Mouse (Mus musculus): ENCODE data around the gene Myo18a.
"Not testable (repeated sequence)": the region's sequence is repeated elsewhere in the genome, so short reads cannot be mapped to it uniquely, and the experiment has no call there.

Myo18a gene

DNA sequence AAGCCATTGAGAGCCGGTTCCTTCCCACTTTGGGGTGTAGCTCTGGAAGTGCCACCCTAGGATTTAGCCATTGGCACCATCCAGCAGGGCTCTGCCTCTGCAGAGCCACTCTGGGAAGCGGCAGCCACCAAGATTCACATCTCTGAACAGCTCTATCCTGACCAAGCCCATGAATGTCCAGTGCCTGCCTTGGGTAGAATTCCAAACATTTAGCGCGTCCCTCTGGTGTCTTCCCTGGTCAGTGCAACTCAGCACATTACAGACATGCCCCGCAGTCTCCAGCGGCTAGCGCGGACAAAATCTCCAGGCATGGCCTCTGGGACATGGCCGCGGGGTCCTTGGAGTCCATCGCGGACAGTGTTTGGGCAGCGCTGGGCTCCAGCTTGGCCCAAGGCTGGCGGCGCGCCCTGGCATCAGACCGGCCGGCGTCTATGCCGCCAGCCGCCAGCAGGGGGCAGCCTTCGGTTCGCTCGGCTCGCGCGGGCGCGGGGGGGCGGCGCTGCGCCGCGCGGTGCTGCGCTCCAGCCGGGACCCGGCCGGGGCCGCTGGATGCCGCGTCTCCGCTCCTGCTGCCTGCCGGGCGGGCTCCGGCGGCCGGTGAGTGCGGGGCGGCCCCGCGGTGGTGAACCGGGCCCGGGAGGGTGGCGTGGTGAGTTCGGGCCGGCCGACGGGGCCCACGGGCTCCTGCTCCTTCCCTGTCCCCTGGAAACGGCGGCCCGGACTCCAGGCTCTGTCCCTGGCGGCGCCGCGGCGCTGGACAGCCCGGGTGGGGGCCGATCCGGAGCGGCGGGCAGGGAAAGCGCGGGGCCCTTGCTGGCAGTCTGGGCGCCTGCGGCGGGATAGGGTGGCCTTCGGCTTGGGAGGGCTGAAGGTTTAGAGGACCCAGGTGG is at the start of gene Myo18a:
Myo18a (plus strand) TSS at position 464 of the 890 bp plus-strand sequence.
- DNase-seq (ENCODE audit: extremely low read depth, low read depth, low spot score) = no peak

DNA sequence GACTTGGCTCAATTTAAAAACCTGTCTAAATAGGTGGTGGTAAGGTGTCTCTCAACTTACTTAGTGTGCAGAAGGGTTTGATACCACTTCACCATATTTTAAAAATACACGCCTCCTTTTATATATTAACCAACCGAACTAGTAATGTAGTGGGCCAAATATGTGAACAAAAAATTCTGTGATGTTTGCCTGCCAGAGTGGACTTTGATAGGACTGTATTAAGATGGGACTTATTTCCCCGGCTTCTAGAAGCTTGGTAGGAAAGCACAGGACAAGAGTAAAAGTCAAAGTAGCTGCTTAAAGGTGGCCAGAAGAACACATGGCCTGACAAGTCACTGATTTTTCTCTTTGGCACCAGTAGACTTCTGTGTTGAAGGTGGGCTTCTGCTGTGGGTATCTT is 49.3 kb upstream of the Myo18a start:
- no peak for DNase-seq (ENCODE audit: extremely low read depth, low read depth, low spot score)

DNA sequence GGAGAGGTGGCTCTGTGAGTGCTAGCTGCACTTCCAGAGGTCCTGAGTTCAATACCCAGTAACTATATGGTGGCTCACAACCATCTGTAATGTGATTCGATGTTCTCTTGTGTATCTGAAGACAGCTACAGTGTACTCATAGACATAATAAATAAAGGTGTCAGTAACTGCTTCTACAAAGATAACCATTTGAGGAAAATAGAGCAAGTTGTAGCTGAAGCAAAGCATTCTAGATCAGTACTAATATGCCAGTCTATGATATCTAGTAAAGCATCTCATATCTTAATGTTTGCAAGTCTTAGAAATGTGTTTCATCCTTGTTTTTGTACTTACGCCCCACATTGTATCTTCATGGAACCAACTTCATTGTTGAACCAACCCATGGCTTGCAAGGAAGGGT is 44.0 kb upstream of the Myo18a start:
- no peak for DNase-seq (ENCODE audit: extremely low read depth, low read depth, low spot score)

DNA sequence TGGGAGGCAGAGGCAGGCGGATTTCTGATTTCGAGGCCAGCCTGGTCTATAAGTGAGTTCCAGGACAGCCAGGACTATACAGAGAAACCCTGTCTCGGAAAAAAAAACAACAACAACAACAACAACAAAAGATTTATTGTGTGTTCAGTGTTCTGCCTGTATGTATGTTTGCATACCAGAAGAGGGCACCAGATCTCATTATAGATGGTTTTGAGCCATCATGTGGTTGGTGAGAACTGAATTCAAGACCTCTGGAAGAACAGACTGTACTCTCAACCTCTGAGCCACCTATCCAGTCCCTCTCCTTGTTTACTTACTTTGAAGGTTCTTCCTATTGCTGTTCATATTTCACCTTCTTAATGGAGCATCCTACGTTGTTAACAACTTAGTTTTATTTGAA is 41.7 kb upstream of the Myo18a start:
- DNase-seq (ENCODE audit: extremely low read depth, low read depth, low spot score) = no peak

DNA sequence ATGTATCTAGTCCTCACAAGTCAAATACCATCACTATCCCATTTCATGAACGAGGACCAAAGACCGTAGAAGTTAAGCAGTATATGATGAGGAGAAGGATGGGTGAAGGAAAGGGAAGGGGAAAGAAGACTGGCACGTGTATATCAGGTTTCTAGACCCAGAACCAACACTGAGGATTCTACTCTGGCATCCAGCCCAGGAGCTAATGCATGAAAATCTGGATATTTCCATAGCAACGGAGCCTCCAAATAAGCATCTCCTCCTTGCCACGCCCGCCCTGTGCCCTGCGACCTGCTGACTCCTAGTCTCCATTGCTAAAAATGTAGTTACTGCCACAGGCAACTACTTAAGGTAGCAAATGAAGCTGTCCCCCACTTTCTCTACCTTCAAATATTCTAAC is 38.3 kb upstream of the Myo18a start:
- DNase-seq (ENCODE audit: extremely low read depth, low read depth, low spot score) = no peak

DNA sequence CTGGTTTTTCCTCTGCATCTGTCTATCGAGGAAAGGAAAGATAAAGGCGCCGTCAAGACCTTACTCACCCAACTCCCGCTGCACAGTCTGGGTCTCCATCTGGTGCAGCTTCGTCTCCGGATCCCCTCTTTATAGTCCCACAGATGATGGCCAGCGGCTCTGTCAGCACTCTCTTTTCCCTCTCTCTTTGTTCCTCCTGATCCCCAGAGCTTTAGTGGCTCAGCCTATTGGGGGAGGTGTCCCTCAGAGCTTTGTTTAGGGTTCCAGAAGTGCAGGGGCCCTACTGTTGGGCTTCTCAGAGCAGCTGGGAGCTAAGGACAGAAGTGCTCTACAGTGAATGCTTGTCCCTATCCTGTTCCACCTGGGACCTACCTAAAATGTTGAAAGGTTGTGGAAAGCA is 37.9 kb upstream of the Myo18a start, which contains the start of gene Cryba1:
Cryba1 (minus strand) TSS at position 101 of the 400 bp plus-strand sequence.
- DNase-seq (ENCODE audit: extremely low read depth, low read depth, low spot score) = no peak

DNA sequence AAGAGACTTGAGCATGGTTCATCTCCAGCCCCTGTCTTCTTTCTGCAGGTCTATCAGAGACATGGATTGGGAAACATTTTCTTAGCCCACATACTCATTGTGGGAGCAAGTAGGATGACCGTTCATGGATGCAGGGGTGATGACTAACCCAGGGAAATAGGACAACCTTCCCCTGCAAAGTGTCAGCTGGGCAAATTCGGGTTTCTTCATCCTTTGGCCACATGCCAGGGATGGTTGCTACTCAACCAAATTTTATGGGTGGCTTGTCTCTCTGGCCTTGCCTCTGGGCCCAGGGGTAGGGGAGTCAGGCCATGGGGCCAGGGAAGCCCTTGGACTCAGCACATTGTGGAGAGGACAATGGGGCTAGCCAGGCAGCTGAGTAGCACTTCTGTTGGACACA is 34.5 kb upstream of the Myo18a start:
- DNase-seq (ENCODE audit: extremely low read depth, low read depth, low spot score) = no peak

DNA sequence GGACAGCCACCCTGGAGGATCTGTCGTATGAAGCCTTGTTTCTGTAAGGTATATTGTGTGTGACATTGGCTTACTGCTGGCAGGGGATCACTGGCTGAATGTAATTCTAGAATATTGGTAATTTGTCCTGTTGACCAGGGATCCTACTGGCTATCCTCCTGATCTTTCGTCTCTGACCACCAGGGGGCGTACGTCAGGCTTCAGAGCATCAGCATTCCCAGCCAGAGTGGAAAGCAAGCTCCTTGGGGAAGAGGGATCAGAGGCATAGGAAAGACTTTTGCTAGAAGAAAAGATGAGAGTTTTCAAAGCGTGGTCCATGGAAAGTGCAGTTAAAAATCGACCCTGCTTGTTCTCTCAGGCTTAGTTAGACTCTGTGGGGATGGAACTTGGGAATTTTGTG is 25.8 kb upstream of the Myo18a start:
- DNase-seq (ENCODE audit: extremely low read depth, low read depth, low spot score) = no peak

DNA sequence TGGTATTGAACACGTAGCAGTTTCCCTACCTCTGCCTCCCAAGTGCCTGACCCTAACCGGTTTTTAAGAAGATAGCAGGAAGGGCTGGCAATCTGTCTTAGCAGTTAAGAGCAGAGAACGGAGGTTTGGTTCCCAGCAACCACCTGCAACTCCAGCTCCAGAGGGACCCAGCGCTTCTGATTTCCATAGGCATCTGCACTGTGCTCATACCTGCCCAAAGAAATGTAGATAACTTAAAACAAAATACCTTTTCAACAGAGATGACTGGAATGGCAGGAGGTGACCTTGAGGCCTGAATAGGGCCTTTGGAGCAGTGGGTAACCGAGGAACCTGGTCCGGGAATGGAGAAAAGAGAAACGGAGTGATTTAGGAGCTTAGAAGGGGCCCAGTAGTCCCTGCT is 24.5 kb upstream of the Myo18a start:
- DNase-seq (ENCODE audit: extremely low read depth, low read depth, low spot score) = no peak

DNA sequence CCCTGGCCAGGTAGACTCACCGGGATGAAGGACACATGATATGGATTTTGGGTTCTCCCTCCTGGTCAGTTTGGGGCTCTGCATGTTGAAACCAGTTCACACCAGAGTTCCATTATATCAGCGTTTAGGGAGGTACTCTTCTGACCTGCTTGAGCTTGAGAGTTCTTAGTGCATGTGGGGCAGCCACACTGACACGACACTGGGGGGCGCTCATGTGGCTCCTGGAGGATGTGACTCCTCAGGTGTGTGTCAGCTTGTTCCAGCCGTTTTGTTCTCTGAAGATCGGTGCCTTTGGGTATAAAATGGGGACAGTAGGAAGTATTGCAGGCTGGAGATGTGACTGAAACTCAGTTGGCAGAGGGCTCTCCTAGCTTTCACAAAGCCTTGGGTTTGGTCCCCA is 19.1 kb upstream of the Myo18a start:
- no peak for DNase-seq (ENCODE audit: extremely low read depth, low read depth, low spot score)

DNA sequence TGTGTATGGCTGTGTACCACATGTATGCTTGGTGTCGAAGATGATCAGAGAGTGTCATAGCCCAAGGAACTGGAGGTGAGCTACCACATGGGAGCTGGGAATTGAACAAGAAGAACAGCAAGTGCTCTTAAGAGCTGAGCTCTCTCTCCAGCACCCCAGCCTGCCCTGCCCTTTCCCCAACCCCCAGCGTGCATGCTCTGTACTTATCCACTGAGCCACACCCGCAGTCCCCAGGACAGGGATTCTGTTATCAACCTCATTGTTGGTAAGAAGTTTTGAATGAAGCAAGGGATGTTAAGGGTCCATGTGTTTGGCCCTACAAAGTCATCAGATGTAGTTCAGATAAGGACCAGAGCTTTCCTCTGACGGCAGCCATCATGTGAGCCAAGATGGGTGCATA is 16.4 kb upstream of the Myo18a start:
- DNase-seq (ENCODE audit: extremely low read depth, low read depth, low spot score) = no peak

DNA sequence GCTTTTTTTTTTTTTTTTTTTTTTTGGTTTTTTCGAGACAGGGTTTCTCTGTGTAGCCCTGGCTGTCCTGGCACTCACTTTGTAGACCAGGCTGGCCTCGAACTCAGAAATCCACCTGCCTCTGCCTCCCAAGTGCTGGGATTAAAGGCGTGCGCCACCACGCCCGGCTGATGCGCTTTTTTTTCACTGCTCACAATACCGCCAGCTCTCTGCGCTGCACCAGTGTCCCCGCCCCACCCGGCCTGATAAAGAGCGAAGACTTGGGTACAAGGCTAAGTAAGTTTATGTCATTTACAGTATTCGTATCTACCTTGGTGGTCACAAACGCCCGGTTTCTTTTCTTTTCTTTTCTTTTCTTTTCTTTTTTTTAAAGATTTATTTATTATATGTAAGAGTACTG is 15.9 kb upstream of the Myo18a start:
- not testable (repeated sequence) for DNase-seq (ENCODE audit: extremely low read depth, low read depth, low spot score)

DNA sequence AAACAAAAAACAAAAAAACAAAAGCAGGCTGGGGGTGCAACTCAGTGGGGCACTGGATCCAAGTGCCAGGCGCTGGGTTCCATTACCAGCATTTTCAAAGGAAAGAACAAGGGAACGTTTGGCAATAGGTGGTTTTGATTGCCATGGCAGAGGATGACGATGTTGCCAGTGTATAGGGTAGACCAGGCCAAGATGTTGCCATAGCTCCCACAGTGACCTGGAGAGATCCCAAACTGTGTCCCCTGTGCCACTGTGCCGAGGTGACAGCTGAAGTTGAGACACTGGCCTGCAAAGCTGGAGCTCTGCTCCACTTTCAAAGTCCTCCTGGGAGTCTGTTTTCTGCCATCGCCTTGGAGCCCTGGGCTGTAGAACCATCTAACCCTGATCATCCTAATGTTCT is 14.1 kb upstream of the Myo18a start:
- DNase-seq (ENCODE audit: extremely low read depth, low read depth, low spot score) = no peak

DNA sequence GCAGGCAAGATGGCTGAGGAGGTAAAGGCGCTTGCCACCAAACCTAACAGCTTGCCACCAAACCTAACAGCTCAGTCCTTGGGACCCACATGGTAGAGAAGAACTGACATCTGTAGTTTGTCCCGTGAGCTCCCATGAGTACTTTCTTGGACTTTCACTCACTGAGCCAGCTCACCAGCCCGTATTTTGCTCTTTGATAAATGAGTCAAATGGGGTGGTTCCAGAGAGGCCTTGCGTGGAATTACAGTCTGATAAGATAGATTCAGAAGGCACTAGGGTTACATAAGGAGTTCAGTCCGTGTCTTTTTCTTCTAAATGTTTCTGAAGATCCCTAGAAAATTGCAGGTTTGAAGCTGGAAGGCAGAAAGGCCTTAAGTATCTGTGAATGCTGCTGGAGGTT is 10.5 kb upstream of the Myo18a start:
- no peak for DNase-seq (ENCODE audit: extremely low read depth, low read depth, low spot score)

DNA sequence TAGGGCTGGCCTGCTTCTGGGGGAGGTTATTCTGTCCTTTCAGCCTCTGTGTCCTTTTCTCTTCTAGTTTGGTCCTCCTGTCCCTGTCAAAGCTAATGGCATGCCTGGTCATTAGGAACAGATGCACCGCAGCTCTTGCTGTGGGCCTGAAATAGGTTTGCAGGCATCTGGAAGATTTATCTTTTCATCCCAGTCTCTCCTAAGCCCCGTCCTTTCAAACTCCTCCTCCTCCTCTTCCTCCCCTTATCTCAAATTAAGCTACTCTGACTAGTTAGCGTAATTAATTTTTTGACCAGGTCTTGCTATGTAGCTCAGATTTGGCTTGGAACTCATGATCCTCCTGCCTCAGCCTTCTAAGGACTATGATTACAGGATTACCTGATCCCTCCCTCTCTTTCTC is 9.6 kb upstream of the Myo18a start:
- DNase-seq (ENCODE audit: extremely low read depth, low read depth, low spot score) = no peak

DNA sequence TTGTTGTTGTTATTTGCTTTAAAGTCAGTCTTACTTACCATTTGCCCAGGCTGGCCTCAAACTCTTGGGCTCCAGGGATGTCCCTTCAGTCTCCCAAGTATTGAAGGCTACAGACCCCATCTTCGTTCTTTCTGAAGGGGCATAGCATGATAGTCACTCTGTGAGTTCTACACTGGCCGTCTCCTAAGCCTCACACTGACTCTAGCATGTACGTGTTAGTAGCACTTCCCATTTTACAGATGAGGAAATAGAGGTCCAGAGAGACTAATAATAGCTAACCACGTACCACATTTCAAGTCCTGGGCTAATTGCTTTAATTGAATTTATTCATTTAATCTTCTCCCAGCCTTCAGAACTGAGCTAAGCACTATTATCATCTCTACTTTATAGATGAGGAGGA is 3.0 kb upstream of the Myo18a start:
- no peak for DNase-seq (ENCODE audit: extremely low read depth, low read depth, low spot score)

DNA sequence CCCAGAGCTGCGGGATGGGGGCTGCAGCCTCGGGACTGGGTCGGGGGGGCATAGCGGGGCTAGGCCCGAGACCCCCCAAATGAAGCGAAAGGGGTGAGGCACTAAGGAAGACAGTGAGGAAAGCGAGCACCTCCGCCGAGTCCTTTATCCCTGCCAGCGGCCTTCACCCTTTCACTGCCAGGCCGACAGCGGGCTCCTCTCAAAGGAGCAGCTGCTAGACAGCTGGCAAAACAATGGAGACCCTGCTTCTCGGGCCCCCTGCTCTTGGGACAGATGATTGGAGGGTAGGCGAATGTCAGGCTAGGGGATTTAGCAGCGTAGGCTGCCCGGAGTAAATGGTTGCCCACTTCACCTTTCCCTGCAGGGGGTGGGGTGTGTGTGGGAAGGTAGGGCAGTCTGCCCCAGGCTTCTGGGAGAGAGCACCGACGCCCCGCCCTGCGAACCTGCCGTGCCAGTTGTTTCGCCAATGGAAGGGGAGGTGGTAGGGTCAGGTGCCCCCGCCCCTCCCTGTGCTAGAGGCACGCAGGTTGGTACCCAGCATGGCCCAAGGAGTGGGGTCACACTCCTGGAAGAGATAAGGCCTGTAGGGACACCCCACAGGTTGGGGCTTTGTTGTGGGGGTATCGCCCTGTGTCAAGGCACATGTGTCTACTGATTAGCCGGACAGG is 761 bp downstream of the Myo18a start:
- no peak for DNase-seq (ENCODE audit: extremely low read depth, low read depth, low spot score)

DNA sequence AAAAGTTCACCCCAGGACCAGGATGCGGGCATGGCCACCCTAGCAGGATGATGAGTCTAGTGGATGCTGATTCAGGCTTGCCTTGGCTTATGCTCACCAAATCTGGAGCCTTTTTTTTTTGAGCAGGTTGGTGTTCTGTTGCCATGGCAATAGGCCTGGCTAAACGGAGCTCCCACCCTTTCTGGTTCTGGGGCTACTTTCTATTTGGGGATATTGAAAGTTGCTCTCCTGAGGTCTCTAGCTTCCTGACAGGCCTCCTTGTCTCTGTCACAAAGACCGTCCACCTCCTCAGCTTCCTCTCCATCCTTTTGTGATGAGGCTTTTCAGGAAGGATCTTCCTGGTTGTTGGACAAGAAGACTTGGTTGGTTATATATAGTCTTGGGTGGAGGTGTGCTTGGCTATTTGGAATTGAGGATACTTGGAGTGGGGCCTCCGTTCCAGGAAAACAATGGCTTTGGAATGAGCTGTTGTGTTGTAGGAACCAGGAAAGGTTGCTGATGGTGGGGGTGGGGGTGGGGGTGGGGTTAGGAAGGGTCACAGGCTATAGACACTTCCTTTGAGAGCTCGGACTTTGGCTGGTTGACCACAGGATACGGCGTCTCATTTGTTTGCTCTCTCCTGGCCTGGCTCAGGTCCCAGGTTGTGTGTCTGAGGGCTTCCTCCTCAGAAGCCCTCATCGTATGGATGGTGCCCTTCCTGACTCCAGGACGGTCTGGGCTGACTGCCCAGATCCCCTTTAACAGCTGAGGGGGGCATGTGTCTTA is 1.8 kb downstream of the Myo18a start:
- DNase-seq (ENCODE audit: extremely low read depth, low read depth, low spot score) = no peak

DNA sequence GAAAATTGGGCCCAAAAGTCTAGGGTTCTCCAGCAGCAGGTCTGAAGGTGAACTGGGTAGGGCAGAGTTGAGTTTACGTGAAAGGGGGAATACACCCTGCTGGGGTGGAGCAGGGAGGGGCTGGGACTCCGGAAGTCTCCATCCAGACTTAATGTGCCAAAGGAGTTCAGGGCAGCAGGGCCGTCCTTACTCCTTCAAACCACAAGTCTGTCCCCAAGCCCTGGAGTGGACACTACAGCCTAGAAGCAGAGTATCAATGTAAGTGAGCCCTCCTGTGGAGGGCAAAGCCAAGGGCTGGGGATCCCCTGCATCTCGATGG is 2.4 kb downstream of the Myo18a start:
- DNase-seq (ENCODE audit: extremely low read depth, low read depth, low spot score) = no peak

DNA sequence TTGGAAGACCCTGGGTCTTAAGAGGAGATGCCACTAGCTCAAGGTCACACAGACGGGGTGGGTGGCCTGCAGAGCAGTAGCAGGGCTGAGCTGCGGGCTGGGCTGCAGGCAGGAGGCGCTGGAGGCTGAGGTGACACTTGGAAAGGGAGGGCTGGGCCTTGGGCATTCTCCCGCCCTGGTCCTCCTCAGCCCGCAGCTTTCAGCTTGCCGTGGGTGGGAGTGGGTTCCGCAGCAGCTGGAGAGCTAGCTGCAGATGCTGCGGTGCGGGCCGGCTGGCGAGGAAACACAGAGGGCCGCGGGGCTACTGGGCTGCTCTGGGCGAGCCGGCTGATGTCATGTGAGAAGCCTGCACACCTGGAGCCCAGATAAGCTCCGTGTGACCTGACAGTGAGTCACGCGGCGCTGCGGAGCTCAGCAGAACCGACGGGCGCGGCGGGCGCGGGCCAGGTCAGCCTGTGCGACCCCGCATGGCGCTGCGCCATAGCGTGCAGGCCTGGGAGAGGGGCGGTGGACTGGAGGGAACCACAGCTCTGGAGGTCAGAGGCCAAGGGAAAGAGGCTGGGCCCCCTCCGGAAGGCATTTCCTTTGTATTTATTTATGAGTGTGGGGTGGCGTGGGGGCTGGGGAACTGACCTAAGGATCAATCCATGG is 3.4 kb downstream of the Myo18a start:
- DNase-seq (ENCODE audit: extremely low read depth, low read depth, low spot score) = no peak

DNA sequence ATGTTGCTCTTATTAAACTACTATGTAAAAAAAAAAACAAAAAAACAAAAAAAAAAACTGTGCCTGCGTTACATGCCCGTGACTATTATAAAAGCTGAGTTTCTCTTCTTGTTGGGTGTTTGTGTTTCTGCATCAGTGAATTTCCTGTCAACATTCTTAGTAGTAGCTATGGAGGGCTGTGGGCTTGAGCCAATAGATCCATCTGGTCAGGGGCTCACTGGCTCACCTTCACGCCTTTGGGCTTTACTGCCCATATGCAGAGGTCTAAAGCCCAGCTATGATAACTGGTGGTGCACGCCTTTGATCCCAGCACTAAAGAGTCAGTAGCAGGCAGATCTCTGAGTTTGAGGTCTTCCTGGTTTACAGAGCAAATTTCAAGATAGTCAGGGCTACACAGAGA is 6.5 kb downstream of the Myo18a start:
- DNase-seq (ENCODE audit: extremely low read depth, low read depth, low spot score) = no peak

Measured in fat pad, adult 2 months (tissue).